Mouse (Mus musculus): ENCODE data around the gene E130208F15Rik. TPM values are rescaled to one million over a fixed set of nuclear protein-coding genes. Genes with fewer than 3 reads are reported as not detected.

Gene E130208F15Rik
- total RNA-seq, 2 experiments from 2014 or later: 0.47 to 1.6 TPM

Other genes with a start within 250 kb of the E130208F15Rik start
Only the 30 nearest of the 33 such genes appear.
- not detected in 2 replicates for gene Gm26920, start 231.3 kb upstream of the E130208F15Rik start, total RNA-seq (2015)
- gene Gm26920, start 231.3 kb upstream of the E130208F15Rik start, total RNA-seq (2017): not detected in 2 replicates
- gene Zfp566, start 231.2 kb upstream of the E130208F15Rik start, total RNA-seq (2015): 9.2 and 11.8 TPM in 2 replicates
- 4.2 and 5.5 TPM in 2 replicates for gene Zfp566, start 231.2 kb upstream of the E130208F15Rik start, total RNA-seq (2017)
- gene Zfp260, start 227.0 kb upstream of the E130208F15Rik start, total RNA-seq (2015): 33.1 and 34.6 TPM in 2 replicates
- gene Zfp260, start 227.0 kb upstream of the E130208F15Rik start, total RNA-seq (2017): 26.4 and 35.4 TPM in 2 replicates
- gene Zfp382, start 199.8 kb upstream of the E130208F15Rik start, total RNA-seq (2015): 2.7 and 4.2 TPM in 2 replicates
- gene Zfp382, start 199.8 kb upstream of the E130208F15Rik start, total RNA-seq (2017): 7.1 and 8.2 TPM in 2 replicates
- gene Zfp146, start 152.0 kb upstream of the E130208F15Rik start, total RNA-seq (2015): 62.2 and 64.3 TPM in 2 replicates
- 88.0 and 101 TPM in 2 replicates for gene Zfp146, start 152.0 kb upstream of the E130208F15Rik start, total RNA-seq (2017)
- 0.98 TPM in 1 of 2 replicates, not detected in the other for gene Cox7a1, start 137.6 kb upstream of the E130208F15Rik start, total RNA-seq (2015)
- 3.3 and 7.0 TPM in 2 replicates for gene Cox7a1, start 137.6 kb upstream of the E130208F15Rik start, total RNA-seq (2017)
- 319 and 322 TPM in 2 replicates for gene Capns1, start 122.9 kb upstream of the E130208F15Rik start, total RNA-seq (2015)
- 165 and 206 TPM in 2 replicates for gene Capns1, start 122.9 kb upstream of the E130208F15Rik start, total RNA-seq (2017)
- gene Polr2i, start 89.8 kb upstream of the E130208F15Rik start, total RNA-seq (2015): 75.7 and 78.4 TPM in 2 replicates
- 60.6 and 69.9 TPM in 2 replicates for gene Polr2i, start 89.8 kb upstream of the E130208F15Rik start, total RNA-seq (2017)
- gene Tbcb, start 89.5 kb upstream of the E130208F15Rik start, total RNA-seq (2015): 95.9 and 112 TPM in 2 replicates
- 27.6 and 37.1 TPM in 2 replicates for gene Tbcb, start 89.5 kb upstream of the E130208F15Rik start, total RNA-seq (2017)
- 0.32 TPM in 1 of 2 replicates, not detected in the other for gene Ovol3, start 86.0 kb upstream of the E130208F15Rik start, total RNA-seq (2015)
- 0.12 TPM in 1 of 2 replicates, not detected in the other for gene Ovol3, start 86.0 kb upstream of the E130208F15Rik start, total RNA-seq (2017)
- gene Thap8, start 41.6 kb upstream of the E130208F15Rik start, total RNA-seq (2015): 0.39 TPM in 1 of 2 replicates, not detected in the other
- gene Thap8, start 41.6 kb upstream of the E130208F15Rik start, total RNA-seq (2017): 0.33 and 0.34 TPM in 2 replicates
- gene Wdr62, start 41.3 kb upstream of the E130208F15Rik start, total RNA-seq (2015): 14.7 and 22.8 TPM in 2 replicates
- gene Wdr62, start 41.3 kb upstream of the E130208F15Rik start, total RNA-seq (2017): 7.8 and 11.5 TPM in 2 replicates
- not detected in 2 replicates for gene Clip3, start 30.0 kb upstream of the E130208F15Rik start, total RNA-seq (2015)
- gene Clip3, start 30.0 kb upstream of the E130208F15Rik start, total RNA-seq (2017): not detected in 2 replicates
- 17.8 and 21.9 TPM in 2 replicates for gene Alkbh6, start 13.0 kb upstream of the E130208F15Rik start, total RNA-seq (2015)
- 34.2 and 41.8 TPM in 2 replicates for gene Alkbh6, start 13.0 kb upstream of the E130208F15Rik start, total RNA-seq (2017)
- 0.24 and 0.25 TPM in 2 replicates for gene Syne4, start 6.9 kb upstream of the E130208F15Rik start, total RNA-seq (2015)
- 2.0 TPM in 1 of 2 replicates, not detected in the other for gene Syne4, start 6.9 kb upstream of the E130208F15Rik start, total RNA-seq (2017)
- gene Sdhaf1, start 2.2 kb downstream of the E130208F15Rik start, total RNA-seq (2015): 7.6 and 9.0 TPM in 2 replicates
- 10.5 and 11.7 TPM in 2 replicates for gene Sdhaf1, start 2.2 kb downstream of the E130208F15Rik start, total RNA-seq (2017)
- gene Lrfn3, start 41.0 kb downstream of the E130208F15Rik start, total RNA-seq (2015): not detected in 2 replicates
- not detected in 2 replicates for gene Lrfn3, start 41.0 kb downstream of the E130208F15Rik start, total RNA-seq (2017)
- 406 and 473 TPM in 2 replicates for gene Tyrobp, start 92.0 kb downstream of the E130208F15Rik start, total RNA-seq (2015)
- 229 and 322 TPM in 2 replicates for gene Tyrobp, start 92.0 kb downstream of the E130208F15Rik start, total RNA-seq (2017)
- 28.1 and 30.3 TPM in 2 replicates for gene Hcst, start 98.1 kb downstream of the E130208F15Rik start, total RNA-seq (2015)
- 10.0 and 12.7 TPM in 2 replicates for gene Hcst, start 98.1 kb downstream of the E130208F15Rik start, total RNA-seq (2017)
- 14.1 and 24.0 TPM in 2 replicates for gene Nfkbid, start 100.0 kb downstream of the E130208F15Rik start, total RNA-seq (2015)
- 5.3 and 13.7 TPM in 2 replicates for gene Nfkbid, start 100.0 kb downstream of the E130208F15Rik start, total RNA-seq (2017)
- gene Aplp1, start 123.8 kb downstream of the E130208F15Rik start, total RNA-seq (2015): not detected in 2 replicates
- not detected in 2 replicates for gene Aplp1, start 123.8 kb downstream of the E130208F15Rik start, total RNA-seq (2017)
- not detected in 2 replicates for gene Kirrel2, start 135.9 kb downstream of the E130208F15Rik start, total RNA-seq (2015)
- not detected in 2 replicates for gene Kirrel2, start 135.9 kb downstream of the E130208F15Rik start, total RNA-seq (2017)
- gene Nphs1, start 136.6 kb downstream of the E130208F15Rik start, total RNA-seq (2015): 0.27 TPM in 1 of 2 replicates, not detected in the other
- 0.58 and 0.95 TPM in 2 replicates for gene Nphs1, start 136.6 kb downstream of the E130208F15Rik start, total RNA-seq (2017)
- gene Prodh2, start 171.9 kb downstream of the E130208F15Rik start, total RNA-seq (2015): not detected in 2 replicates
- not detected in 2 replicates for gene Prodh2, start 171.9 kb downstream of the E130208F15Rik start, total RNA-seq (2017)
- gene Arhgap33, start 213.3 kb downstream of the E130208F15Rik start, total RNA-seq (2015): 4.5 and 5.8 TPM in 2 replicates
- gene Arhgap33, start 213.3 kb downstream of the E130208F15Rik start, total RNA-seq (2017): 1.4 and 2.0 TPM in 2 replicates
- gene Hspb6, start 230.4 kb downstream of the E130208F15Rik start, total RNA-seq (2015): 11.7 and 12.2 TPM in 2 replicates
- 3.5 and 4.4 TPM in 2 replicates for gene Hspb6, start 230.4 kb downstream of the E130208F15Rik start, total RNA-seq (2017)
- gene Proser3, start 230.6 kb downstream of the E130208F15Rik start, total RNA-seq (2015): 11.5 and 16.3 TPM in 2 replicates
- gene Proser3, start 230.6 kb downstream of the E130208F15Rik start, total RNA-seq (2017): 1.8 and 4.7 TPM in 2 replicates
- 54.8 and 67.5 TPM in 2 replicates for gene Lin37, start 238.1 kb downstream of the E130208F15Rik start, total RNA-seq (2015)
- gene Lin37, start 238.1 kb downstream of the E130208F15Rik start, total RNA-seq (2017): 27.2 and 39.8 TPM in 2 replicates
- 21.4 and 23.4 TPM in 2 replicates for gene U2af1l4, start 241.6 kb downstream of the E130208F15Rik start, total RNA-seq (2015)
- gene U2af1l4, start 241.6 kb downstream of the E130208F15Rik start, total RNA-seq (2017): 86.9 and 96.7 TPM in 2 replicates
- gene Gm49396, start 241.6 kb downstream of the E130208F15Rik start, total RNA-seq (2015): 2.2 and 3.7 TPM in 2 replicates
- gene Gm49396, start 241.6 kb downstream of the E130208F15Rik start, total RNA-seq (2017): 3.4 and 3.9 TPM in 2 replicates

Measured in megakaryocyte progenitor cell, adult 5-6 weeks (primary cell).